Mouse (Mus musculus) kidney, adult 18-20 months (tissue): Measurements from ENCODE around the gene Kcnj11.
A peak's percentile ranks its signal among the peaks of the same experiment; 100 is the strongest.

ENCODE experiments used
- DNase-seq: peaks from one replicate; pipeline ENCODE4 v3.0.0; 2021

Gene Kcnj11

DNA sequence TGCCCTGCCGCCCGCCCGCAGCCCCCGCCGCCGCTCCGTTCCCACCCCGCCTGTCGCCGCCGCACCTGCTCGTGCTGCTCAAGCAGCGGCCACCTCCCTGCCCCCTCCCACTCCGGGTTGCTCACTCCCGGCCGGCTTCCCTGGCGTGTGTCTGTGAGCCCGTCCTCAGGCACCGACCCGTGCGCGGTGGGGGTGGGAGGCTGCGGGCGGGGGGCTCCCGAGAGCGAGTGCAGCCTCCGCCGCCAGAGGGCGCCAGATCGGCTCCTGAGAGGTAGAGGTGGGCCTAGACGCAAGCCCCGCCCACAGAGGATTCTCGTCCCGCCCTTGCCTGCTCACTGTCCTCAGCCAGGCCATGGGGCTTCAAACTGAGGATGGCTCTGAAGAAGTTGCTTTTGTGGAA, at the start of gene Kcnj11:
Gene Kcnj11, minus strand, starts transcription at position 202 of the 400 bp plus-strand sequence.
- peak; percentile 76 for DNase-seq

DNA sequence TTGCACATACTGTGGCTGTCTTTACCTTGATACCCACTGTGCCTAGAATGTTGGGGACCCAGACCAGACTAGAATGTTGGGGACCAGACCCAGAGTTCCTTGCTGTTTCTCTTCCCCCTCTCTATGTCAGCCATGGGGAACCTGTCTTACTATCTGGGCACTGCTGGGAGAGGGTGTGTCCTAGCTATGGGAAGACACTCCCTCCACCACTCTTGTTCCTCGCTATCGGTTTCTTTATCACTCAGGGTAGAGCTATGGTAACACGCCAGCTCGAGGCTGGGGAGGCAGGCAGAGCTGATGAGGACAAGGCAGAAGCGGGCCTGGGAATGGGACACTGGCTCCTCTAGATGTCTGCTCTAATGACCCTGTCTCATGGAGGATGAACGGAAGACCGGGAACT, 46.9 kb upstream of the Kcnj11 start:
- DNase-seq, result no peak

DNA sequence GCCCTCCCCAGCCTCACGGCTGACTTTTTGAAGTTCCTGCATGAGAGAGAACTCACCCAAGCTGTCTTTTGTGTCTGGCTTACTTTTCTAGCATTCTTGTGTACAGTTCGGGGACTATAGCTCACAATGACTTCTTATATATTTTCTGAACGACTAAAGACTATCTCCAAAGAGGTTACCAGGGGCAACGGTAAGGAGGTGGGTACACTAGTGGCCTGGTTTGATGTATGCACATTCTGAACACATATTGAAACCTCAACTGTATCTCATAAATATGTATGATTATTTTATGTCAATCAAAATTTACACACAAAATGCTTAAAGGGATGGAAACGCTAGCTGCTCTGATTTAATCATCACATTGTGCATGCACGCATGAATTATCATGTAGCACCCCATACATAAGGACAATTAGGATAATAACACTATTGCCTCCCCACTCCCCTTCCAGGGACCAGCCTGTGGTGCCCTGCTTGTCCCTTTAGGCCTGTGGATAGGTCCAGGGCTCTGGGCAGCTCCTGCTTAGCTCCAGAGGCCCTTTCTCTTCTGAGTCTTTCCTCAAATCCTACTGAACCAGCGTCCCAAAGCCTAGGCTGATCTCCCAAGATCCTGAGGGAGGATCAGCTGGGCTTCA, 46.2 kb upstream of the Kcnj11 start:
- DNase-seq, result no peak

DNA sequence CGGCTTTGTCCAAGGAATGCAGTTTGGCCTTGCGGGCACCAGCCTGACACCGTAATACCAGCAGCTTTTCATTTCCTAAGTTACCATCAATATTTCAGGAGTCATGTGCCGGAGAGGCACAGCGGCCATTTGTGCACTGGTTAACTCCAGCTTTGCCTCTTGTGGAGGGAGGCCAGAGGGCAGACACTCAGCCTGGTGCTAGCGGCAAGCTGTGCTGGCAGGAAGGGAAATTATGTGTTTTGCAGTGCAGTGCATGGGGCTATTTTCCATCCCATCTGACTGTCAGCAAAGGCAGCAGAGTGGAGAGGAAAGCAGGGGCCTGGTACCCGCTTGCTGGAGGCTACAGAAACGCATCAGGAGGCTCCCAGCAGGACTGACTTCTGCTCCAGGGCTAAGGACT, 43.5 kb upstream of the Kcnj11 start:
- no peak for DNase-seq

DNA sequence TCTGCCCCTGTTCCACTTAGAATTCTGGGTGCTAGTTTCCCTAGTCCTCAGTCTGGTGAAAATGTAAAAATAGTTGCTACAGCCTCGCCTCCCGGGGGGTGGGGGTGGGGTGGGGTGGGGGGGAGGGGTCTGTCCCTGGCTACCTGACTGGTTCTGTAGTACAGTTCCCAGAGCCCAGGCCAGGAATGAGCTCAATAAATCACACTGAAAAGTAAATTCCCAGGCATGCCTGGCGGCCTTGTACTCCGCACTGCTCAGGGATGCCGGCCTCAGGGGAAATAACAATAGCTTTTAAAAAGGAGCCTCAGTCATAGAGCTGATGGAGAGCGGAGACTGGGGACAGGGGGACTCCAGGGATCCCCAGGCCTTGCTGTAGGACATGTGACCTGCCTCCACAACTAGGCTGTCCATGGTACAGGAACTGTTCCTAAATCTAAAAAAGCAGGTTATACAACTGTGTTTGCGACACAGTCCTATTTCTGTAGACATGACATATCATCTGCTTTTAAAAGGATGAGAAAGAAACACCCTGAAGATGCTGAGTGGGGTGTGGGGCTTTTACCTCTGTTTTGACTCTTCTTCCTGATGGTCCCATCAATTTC, 37.9 kb upstream of the Kcnj11 start:
- DNase-seq, result no peak

DNA sequence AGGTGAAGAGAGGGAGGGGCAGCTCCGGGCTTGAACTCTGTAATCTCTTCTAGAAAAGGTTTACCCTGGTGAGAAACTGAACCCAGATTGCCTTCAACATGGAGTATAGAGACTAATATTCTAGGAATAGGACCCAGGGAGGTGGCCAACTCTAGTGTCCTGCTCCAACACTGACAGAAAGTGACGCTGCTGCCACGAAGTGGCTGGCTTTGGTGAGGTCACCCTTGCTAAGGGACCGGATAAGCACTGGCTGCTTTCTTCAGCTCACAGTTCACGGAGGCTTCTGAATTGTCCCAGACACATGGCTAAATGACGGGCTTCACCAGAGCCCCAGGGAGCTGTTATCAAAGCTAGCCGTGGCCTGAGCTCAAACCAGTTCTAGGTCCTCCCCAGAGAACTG, 33.3 kb upstream of the Kcnj11 start:
- DNase-seq, result no peak

DNA sequence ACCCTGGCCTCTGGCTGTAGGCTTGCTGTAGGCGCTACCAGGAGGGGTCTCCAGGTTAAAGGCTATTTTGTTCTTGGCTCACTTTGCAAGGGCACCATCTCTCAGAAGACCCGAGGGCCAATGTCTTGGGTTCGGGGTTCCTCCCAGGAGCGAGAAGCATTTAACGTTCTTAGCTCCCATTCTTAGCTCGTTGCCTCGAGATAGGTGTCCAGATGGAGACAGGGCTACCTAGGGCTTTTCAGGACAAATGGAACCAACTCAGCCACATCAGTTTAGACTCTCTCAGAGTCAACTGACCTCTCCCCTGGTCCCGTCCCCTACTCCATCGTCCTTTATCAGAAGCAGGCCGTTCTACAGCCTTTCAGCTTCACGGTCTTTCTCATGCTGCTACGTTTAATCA, 31.7 kb upstream of the Kcnj11 start:
- DNase-seq, result no peak

DNA sequence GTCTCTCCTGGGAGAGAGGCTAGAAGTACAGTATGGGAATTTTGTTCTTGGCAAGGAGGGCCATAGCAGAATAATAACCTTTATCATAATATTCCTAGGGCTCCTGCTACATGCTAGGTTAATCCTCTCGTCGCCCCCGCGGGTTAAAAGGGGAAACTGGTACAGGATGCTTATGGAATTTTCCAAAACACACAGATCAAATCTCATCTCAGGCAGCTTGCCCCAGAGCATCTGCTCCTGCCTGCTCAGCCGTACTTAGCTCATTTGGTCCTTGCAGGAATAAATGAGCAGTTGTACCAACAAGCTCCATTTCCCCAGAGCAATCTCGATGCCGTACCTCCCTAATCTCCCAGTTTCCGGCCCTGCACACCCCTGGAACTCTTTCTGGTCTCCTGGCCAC, 31.2 kb upstream of the Kcnj11 start:
- no peak for DNase-seq

DNA sequence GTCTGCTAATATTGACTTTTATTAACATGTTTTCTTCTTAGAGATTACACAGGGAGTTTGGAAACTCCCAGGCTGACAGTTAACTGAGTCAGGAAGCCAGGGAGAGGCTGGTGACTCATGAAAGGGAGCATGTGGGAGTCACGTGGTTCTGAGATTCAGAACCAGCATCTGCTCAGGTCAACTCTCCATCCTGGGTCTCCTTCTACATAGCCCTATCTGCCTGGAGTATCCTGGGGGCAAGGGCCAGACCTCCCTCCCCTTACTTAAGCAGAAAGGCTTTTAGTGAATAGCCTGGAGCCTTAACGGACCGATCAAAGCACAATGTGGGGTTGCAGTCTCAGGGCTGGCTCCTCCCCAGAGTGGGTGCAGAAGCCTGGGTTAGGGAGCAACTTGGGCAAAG, 30.7 kb upstream of the Kcnj11 start:
- no peak for DNase-seq

DNA sequence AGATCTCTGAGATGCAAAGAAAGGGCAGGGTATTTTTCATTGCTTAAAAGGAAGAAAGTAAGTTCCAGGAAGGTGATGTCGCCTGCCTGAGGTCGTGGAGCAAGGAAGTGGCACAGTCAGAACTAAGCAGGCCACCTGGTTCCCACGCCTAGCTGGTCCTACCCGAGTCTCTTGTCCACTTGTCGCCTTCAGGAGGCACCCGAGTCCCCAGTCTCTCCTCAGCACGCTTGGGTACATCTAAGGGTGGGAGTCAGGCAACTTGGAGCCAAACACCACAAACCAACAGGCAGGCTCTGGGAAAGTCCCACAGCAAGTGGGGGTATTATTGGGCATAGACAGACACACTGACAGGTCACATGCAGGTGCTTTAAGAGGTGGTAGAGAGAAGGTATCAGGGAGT, 30.2 kb upstream of the Kcnj11 start:
- no peak for DNase-seq

DNA sequence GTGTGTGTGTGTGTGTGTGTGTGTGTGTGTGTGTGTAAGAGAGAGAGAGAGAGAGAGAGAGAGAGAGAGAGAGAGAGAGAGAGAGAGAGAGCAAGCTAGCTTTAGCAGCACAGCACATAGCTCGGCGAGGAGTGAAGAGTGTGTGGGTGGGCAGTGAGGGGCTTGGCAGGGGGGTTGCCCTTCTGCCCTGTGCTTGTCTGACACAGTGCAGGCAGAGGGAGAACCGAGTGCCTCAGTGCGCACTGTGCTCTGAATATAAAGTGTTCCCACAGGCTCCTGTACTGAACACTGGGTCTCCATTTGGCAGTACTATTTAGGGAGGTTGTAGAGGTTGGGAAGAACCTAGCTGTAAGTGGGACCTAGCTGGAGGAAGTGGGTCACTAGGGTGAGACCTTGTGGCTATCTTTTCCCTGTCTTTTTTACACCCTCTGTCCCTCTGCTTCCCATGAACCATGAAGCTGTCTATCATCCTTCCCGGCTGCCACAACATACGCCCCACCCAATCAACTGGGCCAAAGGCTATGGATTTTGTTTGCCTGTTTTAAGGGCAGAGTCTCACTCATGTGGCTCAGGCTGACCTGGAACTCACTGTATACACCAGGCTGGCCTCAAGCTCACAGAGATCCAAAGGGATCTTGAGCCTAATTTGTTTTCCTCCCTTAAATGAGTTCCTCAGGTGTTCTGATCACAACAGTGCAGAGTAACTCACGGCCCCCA, 29.1 kb upstream of the Kcnj11 start:
- no peak for DNase-seq

DNA sequence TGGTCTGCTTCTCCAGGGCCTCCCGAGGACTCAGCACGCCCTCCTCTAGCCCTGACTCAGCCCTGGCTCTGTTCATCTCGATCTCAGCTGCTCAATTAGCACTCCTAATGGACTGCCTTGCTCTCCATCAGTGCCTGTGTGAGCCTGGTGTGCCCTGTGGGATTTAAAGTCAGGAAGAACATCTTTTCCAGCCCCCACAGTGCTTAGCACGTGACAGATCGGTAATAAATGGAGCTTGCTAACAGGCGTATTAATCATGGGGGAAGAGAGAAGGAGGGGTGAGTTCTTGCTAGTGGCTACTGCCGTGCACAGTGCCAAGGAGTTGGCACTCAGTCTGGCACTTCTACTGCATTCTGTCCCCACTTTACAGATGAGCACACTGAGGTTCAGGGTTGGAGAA, 27.6 kb upstream of the Kcnj11 start:
- DNase-seq, result no peak

DNA sequence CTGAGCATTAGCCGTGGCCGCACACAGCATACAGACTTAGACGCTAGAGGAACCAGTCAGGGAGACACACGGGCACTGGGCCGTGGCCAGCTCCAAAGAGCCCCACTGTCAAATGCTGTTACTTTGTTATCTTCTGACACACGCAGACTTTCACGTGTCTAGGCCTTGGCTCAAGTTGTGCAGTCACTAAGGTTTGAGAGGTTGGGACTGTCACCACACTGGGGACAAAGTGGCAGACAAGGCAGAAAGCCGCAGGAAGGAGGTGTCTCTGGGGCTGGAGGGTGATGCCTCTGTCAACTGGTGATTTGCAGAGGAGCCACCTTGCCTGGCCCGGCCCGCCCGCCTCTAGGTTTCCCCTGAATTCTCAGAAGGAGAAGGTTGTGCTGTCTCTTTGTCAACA, 24.8 kb upstream of the Kcnj11 start:
- DNase-seq, result no peak

DNA sequence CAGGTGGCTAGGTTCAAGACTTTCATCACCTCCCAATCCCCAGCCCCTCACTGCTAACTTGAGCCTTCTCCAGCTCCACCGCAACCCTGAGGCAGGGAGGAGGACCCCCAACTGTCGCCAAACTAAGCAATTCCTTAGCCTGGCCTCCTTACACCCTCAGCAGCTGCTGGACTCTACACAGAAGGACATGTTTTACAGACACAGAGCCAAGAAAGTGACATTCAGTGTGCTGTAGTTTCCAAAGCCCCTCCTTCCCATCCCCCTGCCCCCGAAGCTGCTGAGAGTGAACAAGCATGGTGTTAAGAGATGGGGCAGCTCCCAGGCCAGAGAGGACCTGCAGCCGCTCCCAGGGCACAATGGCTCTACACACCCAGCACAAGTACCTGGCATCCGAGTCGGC, 23.9 kb upstream of the Kcnj11 start:
- no peak for DNase-seq

DNA sequence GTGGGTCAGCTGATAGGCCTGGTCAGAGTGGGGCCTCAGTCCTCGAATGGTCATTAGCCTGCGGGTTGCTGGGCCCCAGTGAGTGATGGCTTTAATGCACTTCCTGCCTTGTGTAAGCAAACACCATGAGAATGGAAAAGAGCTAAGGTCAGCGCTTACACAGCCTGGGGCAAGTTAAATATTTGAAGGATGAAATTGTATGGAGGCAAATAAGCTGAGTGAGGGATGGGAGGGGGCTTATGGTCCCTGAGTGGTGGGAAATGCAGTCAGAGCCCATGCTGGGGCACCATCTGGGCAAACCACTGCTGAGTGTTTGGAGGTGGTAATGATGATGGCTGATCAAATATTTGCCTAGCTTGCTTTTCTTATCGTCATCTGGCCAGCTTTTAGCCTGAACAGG, 22.4 kb upstream of the Kcnj11 start:
- no peak for DNase-seq

DNA sequence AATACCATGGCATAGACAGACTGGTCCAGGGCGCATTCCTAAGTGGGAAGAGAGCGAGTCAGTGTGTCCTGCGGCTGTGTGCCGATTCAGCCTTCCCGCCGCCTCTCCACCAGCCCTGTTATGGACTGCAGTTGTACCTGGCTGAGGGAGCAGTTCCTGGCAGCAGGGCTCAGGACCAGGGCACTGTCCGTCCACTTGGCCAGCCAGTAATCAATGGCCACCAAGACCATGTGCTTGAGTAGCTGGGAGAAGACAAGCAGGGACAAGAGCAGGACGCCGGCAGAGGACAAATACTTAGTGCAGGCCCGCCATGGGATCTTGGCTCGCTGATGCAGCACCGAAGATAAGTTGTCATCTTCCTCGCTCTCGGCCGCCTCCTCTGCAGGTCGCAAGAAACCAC, 16.5 kb upstream of the Kcnj11 start:
- DNase-seq, result no peak

DNA sequence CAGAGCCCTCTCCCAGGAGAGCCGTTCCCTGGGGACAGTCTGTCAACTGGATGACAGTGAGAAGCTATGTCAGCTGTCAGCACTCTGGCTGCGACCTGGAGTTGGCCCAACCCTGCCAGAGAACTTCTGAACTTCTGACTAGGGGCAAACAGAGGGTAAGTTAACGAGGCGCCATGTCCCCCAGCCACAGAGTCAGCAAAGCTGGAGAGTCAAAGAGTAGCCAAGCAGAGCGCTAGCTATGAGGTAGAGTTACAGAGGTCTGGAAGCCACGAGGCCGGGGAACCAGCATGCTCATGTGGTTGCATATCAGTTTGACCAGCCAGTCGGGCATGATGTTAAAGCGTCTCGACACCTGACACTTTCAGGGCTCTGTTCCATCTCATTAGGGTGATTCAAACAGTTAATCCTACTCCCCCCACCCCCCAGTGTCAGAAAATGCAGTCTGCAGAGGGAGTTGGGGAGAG, 15.6 kb upstream of the Kcnj11 start:
- no peak for DNase-seq

DNA sequence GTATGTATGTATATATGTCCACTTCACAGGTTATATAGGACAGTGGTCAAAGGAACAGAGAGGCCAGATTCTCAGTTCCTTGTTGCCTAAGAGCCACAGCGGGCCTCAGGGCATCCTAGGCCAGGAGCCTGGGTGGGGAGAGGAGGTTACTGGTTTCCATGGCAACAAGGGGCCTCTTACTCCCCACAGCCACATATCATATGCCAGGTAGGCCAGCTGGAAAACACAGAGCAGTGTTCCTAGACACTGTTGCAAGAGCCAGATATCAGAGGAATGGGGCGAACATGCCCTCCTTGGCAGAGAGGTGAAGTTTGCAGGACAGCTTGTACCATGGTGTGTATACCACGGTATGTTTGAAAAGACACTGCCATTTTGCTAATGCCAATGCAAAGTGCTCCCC, 12.9 kb upstream of the Kcnj11 start:
- DNase-seq, result no peak

DNA sequence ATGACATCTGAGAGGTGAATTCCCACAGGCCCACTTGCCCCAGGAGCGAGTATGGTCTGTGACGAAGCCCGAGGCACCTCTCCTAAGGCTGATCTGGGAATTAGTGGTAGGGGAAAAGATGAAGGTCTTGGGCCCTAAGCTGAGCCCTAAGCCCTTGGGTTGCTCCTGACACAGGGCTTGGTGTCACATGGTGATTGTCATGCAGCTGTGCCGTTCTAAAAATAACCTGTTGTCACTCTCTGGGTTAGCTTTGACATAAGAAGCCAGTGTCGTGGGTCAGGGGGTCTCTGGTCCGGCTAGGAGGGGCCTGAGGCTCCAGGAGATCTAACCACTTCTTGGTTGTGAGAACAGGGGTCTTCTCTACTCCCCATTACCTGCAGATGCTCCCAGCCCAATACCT, 11.4 kb upstream of the Kcnj11 start:
- DNase-seq, result no peak

DNA sequence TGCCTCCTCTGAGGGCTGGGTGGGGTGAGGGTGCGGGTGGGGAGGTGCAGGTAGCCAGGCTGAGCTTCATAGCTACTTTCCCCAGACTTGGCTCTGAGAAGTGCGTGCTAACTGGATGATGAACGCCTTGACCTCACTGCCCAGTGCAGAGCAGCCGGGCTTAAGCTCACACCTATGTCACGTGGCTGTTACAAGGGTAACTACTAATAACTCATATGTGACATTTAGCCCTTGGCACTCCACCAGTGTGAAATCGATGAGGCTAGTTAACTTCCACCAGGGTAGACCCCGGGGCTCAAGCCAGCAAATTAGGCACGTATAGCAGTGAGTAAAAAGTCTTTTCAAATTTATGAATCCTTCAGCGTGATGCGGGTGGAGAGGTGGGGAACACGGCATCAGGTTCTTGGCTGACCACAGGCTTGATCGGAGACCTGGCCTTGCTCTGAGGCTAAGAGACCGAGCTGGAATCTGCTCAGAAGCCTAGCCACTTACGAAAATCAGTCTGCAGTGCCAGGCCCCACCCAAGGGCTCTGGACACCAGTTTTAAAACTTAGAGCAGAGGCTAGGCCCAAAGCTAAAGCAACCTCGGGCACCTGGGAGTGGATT, 10.8 kb upstream of the Kcnj11 start:
- DNase-seq, result no peak

DNA sequence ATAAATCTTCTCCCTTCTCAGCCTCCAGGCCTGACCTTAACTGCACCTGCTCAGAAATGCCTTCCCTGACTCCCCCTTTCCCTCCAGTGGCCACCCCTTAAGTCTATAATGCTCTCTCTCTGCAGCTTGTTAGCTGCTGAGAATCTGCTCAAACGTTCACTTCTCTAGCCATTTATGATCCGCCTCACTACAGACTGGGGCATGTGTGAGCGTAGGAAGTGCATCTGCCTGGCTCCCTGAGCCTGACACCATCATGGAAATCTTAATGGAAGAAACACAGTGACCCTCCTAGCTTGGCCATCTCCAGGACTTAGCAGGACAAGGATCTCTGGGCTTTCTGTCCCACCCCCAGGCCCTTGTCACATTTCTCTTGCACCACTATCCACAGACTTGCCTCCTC, 9.5 kb upstream of the Kcnj11 start:
- no peak for DNase-seq

DNA sequence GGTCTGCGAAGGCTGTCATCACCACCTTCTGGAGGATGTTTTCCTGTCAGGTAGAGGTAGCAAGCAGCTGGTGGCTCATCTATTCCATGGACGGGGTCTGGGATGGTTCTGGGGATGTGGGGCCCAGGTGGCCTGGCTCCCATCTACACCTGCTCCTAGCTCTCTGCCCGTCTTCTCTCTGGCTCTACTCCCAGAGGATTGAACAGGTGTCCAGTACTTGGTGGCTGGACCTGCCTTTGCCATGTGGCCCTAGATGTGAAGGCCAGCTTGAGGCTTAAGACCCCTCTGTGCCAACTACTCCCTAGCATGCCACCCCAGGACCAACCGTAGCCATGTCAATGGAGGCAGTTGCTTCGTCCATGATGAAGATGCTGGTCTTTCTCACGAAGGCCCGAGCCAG, 4.9 kb upstream of the Kcnj11 start:
- DNase-seq, result no peak

DNA sequence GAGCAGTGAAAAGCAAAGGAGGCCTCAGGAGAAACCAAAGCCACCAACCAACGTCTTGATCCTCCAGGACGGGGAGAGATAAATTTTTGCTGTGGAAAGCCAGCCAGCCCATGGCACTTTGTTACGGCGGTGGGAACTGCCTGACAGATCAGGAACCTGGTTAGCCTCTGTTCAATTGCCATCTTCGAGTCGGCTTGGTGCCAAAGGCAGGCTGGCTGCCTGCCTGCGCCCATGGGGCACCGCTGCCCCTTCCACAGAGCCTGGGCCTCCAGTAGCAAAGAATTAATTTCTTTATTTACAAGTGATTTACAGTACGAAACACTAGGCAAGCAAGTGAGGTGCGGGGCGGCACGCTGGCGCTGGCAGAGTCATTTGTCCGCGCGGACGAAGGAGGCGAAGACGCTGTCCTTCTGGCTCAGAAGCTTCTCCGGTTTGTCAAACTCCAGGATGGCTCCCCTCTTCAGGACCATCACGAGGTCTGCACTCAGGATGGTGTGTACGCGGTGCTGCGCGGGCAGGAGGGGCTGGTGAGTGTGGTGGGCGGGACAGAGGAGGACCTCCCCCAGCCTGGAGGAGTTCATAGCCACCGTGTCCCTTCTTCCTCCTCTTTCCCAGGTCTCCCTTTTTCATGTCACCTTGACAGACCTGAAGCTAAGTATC, 3.8 kb upstream of the Kcnj11 start:
- no peak for DNase-seq

DNA sequence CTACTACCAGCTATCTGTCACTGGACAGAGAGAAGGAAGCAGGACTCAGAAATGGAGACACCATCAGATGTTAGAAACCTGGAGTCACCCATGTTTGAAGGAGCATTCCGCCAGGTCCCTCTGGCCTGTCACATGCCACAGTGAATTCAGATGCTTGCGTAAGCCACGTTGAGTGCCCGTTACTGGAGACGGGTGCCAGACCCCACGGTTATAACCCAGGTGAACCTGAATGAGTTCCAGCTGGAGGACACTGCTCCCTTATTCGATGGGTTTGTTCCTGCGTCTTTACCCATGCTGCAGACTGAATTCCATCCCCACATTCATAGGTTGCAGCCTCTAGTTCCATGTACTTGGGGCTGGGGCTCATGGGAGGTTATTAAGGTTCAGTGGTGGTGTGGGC, 3.2 kb upstream of the Kcnj11 start:
- no peak for DNase-seq
